Mouse (Mus musculus) mammary gland, adult 2 months (tissue): ENCODE results near the gene Il1rapl1. TPM values are rescaled to one million over a fixed set of nuclear protein-coding genes. Genes with fewer than 3 reads are reported as not detected.

Experiments
- polyA plus RNA-seq: library from polyadenylated mRNA; depleted of rRNA; stranded (reverse); fragments of >200 nt; gene quantifications from 2 replicates; pipeline ENCODE4 v1.2.3, GENCODE M21; 2012; ENCODE audit warnings: low replicate concordance; rRNA removed

Il1rapl1 gene
- polyA plus RNA-seq, result not detected in 2 replicates

DNA sequence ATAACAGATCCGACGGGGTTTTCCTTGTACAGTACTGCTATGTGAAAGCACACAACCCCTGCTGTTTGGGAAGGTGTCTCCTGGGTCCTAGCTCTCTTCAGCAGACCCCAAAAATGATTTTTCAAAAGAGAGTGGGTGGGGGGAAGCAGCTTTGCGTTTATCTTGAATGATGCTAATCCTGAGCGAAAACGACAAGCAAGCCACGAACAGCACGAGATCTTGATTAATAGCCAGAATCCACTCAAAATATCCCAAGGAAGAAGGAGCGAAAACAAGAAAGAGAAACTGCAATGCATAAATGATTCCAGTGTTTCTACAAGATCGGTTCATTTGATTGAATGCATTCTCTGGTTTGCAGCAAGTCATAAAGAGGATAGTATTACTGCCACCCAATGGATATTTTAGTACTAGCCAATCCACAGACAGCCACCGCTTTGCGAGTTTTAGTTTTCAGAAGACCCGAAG lies at the start of gene Il1rapl1:
Gene Il1rapl1 (minus strand): TSS at position 37 of the 465 bp plus-strand sequence.

